Mouse (Mus musculus) right cerebral cortex, adult 2 months (tissue): Measurements from ENCODE around the gene Tbc1d10b.
"Not testable (repeated sequence)": the region's sequence is repeated elsewhere in the genome, so short reads cannot be mapped to it uniquely, and the experiment has no call there.

ENCODE experiments used
- DNase-seq, 2 experiments: peaks; one replicate each; pipeline ENCODE4 v3.0.0; 2021 to 2022; ENCODE audit warnings: low spot score in 2 of 2

Tbc1d10b gene

GRCm38 (mm10) chr7:127207374-127208294 is 634 bp downstream of the Tbc1d10b start:
- DNase-seq = no peak

GRCm38 (mm10) chr7:127206606-127207005 is 1.7 kb downstream of the Tbc1d10b start:
- DNase-seq = no peak

- DNase-seq = no peak
These were observed 11.8 kb downstream of the Tbc1d10b start for GRCm38 (mm10) chr7:127196484-127196883.

- peak; percentile 97 to 98 for DNase-seq
These were observed 12.5 kb downstream of the Tbc1d10b start, which contains the start of gene Cd2bp2 for GRCm38 (mm10) chr7:127195544-127196295. Cd2bp2 (minus strand) TSS chr7:127196050.

GRCm38 (mm10) chr7:127194633-127195029 is 13.6 kb downstream of the Tbc1d10b start:
- DNase-seq = no peak

- no peak for DNase-seq
These were observed 14.1 kb downstream of the Tbc1d10b start for GRCm38 (mm10) chr7:127194011-127194632.

GRCm38 (mm10) chr7:127192989-127193388 is 15.3 kb downstream of the Tbc1d10b start:
- no peak for DNase-seq

- DNase-seq = no peak
These were observed 17.6 kb downstream of the Tbc1d10b start for GRCm38 (mm10) chr7:127190672-127191071.

GRCm38 (mm10) chr7:127188305-127189276 is 19.7 kb downstream of the Tbc1d10b start:
- no peak for DNase-seq

GRCm38 (mm10) chr7:127187351-127187750 is 20.9 kb downstream of the Tbc1d10b start:
- DNase-seq = no peak

- DNase-seq = no peak
These were observed 22.7 kb downstream of the Tbc1d10b start for GRCm38 (mm10) chr7:127185601-127186000.

GRCm38 (mm10) chr7:127184720-127185119 is 23.5 kb downstream of the Tbc1d10b start:
- DNase-seq = no peak

GRCm38 (mm10) chr7:127183828-127184227 is 24.4 kb downstream of the Tbc1d10b start:
- DNase-seq = no peak

GRCm38 (mm10) chr7:127183345-127183744 is 24.9 kb downstream of the Tbc1d10b start:
- DNase-seq = no peak

GRCm38 (mm10) chr7:127181724-127182123 is 26.5 kb downstream of the Tbc1d10b start:
- DNase-seq = not testable (repeated sequence)

GRCm38 (mm10) chr7:127180783-127181182 is 27.5 kb downstream of the Tbc1d10b start:
- DNase-seq = no peak

GRCm38 (mm10) chr7:127176937-127177336 is 31.3 kb downstream of the Tbc1d10b start:
- DNase-seq = no peak

GRCm38 (mm10) chr7:127166501-127166900 is 41.8 kb downstream of the Tbc1d10b start:
- DNase-seq = no peak

GRCm38 (mm10) chr7:127165607-127166493 is 42.4 kb downstream of the Tbc1d10b start:
- no peak for DNase-seq

- DNase-seq = no peak
These were observed 44.3 kb downstream of the Tbc1d10b start for GRCm38 (mm10) chr7:127164002-127164401.
